In genomic region chr13:44906141-44906540, GRCm38 (mm10) we compare ENCODE assay signal across 11 mouse cellular contexts.
A peak's percentile ranks its signal among the peaks of the same experiment; 100 is the strongest.
DNase-seq lines count a peak whose midpoint lies in the region.
"Had no signal": no experiment of that assay in that cellular context is flagged by ENCODE, and none has a peak within 500 bp of the region (broad histone marks: within the 10 kb centered on the region; RNA-seq: fewer than 3 reads in every experiment).

No protein-coding gene starts in this region.

- peak; percentile 87 for DNase-seq in heart, adult 11 months
- DNase-seq in heart, adult 9 months (ENCODE audit: low spot score in 2 of 2): no peak
- DNase-seq in cerebellum, postnatal 36 days: peak; percentile 74 to 76
- DNase-seq in kidney, postnatal 10 days: peak; percentile 63
- no peak for DNase-seq in thymus, postnatal 36 days
- DNase-seq in frontal cortex, postnatal 10 days (ENCODE audit: low spot score in 2 of 2): no peak
- DNase-seq in urinary bladder, adult 18-20 months (ENCODE audit: low spot score in 2 of 2): no peak
- DNase-seq: adrenal gland, adult 8-10 months; gastrocnemius, postnatal 14 days; heart, postnatal 14 days; spleen, adult 18-20 months had no signal

Comparison
In these comparisons a context has a peak if more than half of its experiments do, and no peak if none do; other contexts are left out.
1. DNase-seq: peak in heart, adult 11 months (single experiment), cerebellum, postnatal 36 days (2 of 2) and kidney, postnatal 10 days (single experiment); none in heart, adult 9 months (0 of 2), thymus, postnatal 36 days (0 of 2), frontal cortex, postnatal 10 days (0 of 2) and urinary bladder, adult 18-20 months (0 of 2).